19 mouse cellular contexts compared by ENCODE assay signal in genomic region chr7:28575597-28575996, GRCm38 (mm10). TPM values are rescaled to one million over a fixed set of nuclear protein-coding genes. Genes with fewer than 3 reads are reported as not detected.
DNase-seq lines count a peak whose midpoint lies in the region; ATAC-seq and TF ChIP-seq lines count a peak whose summit lies in the region.
"Had no signal": no experiment of that assay in that cellular context is flagged by ENCODE, and none has a peak within 500 bp of the region (broad histone marks: within the 10 kb centered on the region; RNA-seq: fewer than 3 reads in every experiment).

No protein-coding gene starts in this region.

- no peaks in the 10 kb centered on the region for H3K9me3 ChIP-seq in heart, embryonic 10.5 days
- no peaks in the 10 kb centered on the region for H3K9me3 ChIP-seq in heart, embryonic 12.5 days (replicated peaks)
- H3K9me3 ChIP-seq in lung, postnatal 0 days (ENCODE audit: low read length) = no peaks in the 10 kb centered on the region
- no peaks in the 10 kb centered on the region for H3K9me3 ChIP-seq in liver, embryonic 15.5 days (replicated peaks)
- no peaks in the 10 kb centered on the region for H3K9me3 ChIP-seq in stomach, postnatal 0 days (ENCODE audit: control insufficient read depth, low read length)
- H3K9me3 ChIP-seq: limb, embryonic 13.5 days; megakaryocyte, embryonic 14.5 days; neural tube, embryonic 13.5 days had no signal

- H3K36me3 ChIP-seq in heart, embryonic 10.5 days = no peaks in the 10 kb centered on the region; the same call in 1 of the 2 replicates
- no peaks in the 10 kb centered on the region for H3K36me3 ChIP-seq in heart, embryonic 12.5 days
- no peaks in the 10 kb centered on the region for H3K36me3 ChIP-seq in lung, postnatal 0 days (ENCODE audit: insufficient read depth, low read length)
- H3K36me3 ChIP-seq in liver, embryonic 15.5 days (replicated peaks) = peaks cover 9% of the 10 kb centered on the region; the same call in 1 of the 2 replicates
- no peaks in the 10 kb centered on the region for H3K36me3 ChIP-seq in stomach, postnatal 0 days (ENCODE audit: control insufficient read depth, insufficient read depth, low read length)
- H3K36me3 ChIP-seq: neural tube, embryonic 13.5 days had no signal

- H3K9ac ChIP-seq in heart, embryonic 12.5 days = no peak overlapping the region
- H3K9ac ChIP-seq in lung, postnatal 0 days (replicated peaks; ENCODE audit: low read depth) = no peak overlapping the region
- H3K9ac ChIP-seq in liver, embryonic 15.5 days = no peak overlapping the region
- H3K9ac ChIP-seq in stomach, postnatal 0 days (ENCODE audit: low read length) = no peak overlapping the region
- H3K9ac ChIP-seq: neural tube, embryonic 13.5 days had no signal

- TF ChIP-seq EP300 in lung, postnatal 0 days (IDR thresholded peaks at IDR 0.05) = no peak
- no peak for TF ChIP-seq EP300 in stomach, postnatal 0 days (optimal IDR thresholded peaks at IDR 0.05)

- H3K27me3 ChIP-seq in heart, embryonic 10.5 days (ENCODE audit: insufficient read depth, poor library complexity, severe bottlenecking) = no peaks in the 10 kb centered on the region
- no peaks in the 10 kb centered on the region for H3K27me3 ChIP-seq in heart, embryonic 12.5 days (replicated peaks)
- H3K27me3 ChIP-seq in lung, postnatal 0 days (replicated peaks; ENCODE audit: insufficient read depth, low read length) = no peaks in the 10 kb centered on the region
- H3K27me3 ChIP-seq in liver, embryonic 15.5 days = no peaks in the 10 kb centered on the region
- H3K27me3 ChIP-seq in stomach, postnatal 0 days (ENCODE audit: control insufficient read depth, insufficient read depth, low read length) = no peaks in the 10 kb centered on the region
- H3K27me3 ChIP-seq: limb, embryonic 13.5 days; megakaryocyte, embryonic 14.5 days; neural tube, embryonic 13.5 days had no signal

- WGBS in heart, embryonic 10.5 days = 86% methylated on average over 11 of the region's 11 CpGs
- 85% methylated on average over 11 of the region's 11 CpGs for WGBS in heart, embryonic 12.5 days
- 78% methylated on average over 11 of the region's 11 CpGs for WGBS in lung, postnatal 0 days
- WGBS in liver, embryonic 15.5 days (ENCODE audit: insufficient replicate concordance) = 43% methylated on average over 11 of the region's 11 CpGs
- WGBS in stomach, postnatal 0 days = 67% methylated on average over 11 of the region's 11 CpGs

- H3K4me2 ChIP-seq in heart, embryonic 12.5 days = no peak overlapping the region
- no peak overlapping the region for H3K4me2 ChIP-seq in lung, postnatal 0 days (replicated peaks; ENCODE audit: low read depth, low read length)
- H3K4me2 ChIP-seq in liver, embryonic 15.5 days = peak overlapping the region; percentile 43
- H3K4me2 ChIP-seq in stomach, postnatal 0 days (replicated peaks; ENCODE audit: low read depth) = peak overlapping the region; percentile 23; the same call in 1 of the 2 replicates
- H3K4me2 ChIP-seq: limb, embryonic 13.5 days; neural tube, embryonic 13.5 days had no signal

- DNase-seq in heart, embryonic 10.5 days (ENCODE audit: low spot score) = no peak
- no peak for DNase-seq in lung, postnatal 0 days (ENCODE audit: low spot score)
- DNase-seq in lung, postnatal 36 days = no peak
- no peak for DNase-seq in stomach, postnatal 0 days (ENCODE audit: low spot score)
- DNase-seq in spleen, postnatal 14 days (ENCODE audit: low spot score in 2 of 2) = no peak
- DNase-seq: adrenal gland, postnatal 14 days; cerebellum, adult 9-11 months; gastrocnemius, postnatal 14 days had no signal

- no peak for TF ChIP-seq CTCF in lung, postnatal 0 days (IDR thresholded peaks at IDR 0.05)
- TF ChIP-seq CTCF in stomach, postnatal 0 days (IDR thresholded peaks at IDR 0.05; ENCODE audit: low read depth) = peak; percentile 23; the same call in 1 of the 2 replicates

- H3K4me3 ChIP-seq in heart, embryonic 10.5 days = no peak overlapping the region
- no peak overlapping the region for H3K4me3 ChIP-seq in heart, embryonic 12.5 days
- H3K4me3 ChIP-seq in lung, postnatal 0 days (ENCODE audit: low read depth, low read length) = no peak overlapping the region
- H3K4me3 ChIP-seq in liver, embryonic 15.5 days (replicated peaks) = no peak overlapping the region
- H3K4me3 ChIP-seq in stomach, postnatal 0 days (ENCODE audit: low read depth, low read length) = no peak overlapping the region
- H3K4me3 ChIP-seq: limb, embryonic 13.5 days; megakaryocyte, embryonic 14.5 days; neural tube, embryonic 13.5 days had no signal

- no peak for ATAC-seq in heart, embryonic 12.5 days (ENCODE audit: insufficient number of reproducible peaks, low FRiP score)
- ATAC-seq in lung, postnatal 0 days = no peak
- peak; percentile 26; the same call in 1 of the 2 replicates for ATAC-seq in liver, embryonic 15.5 days (ENCODE audit: insufficient read depth)
- no peak for ATAC-seq in stomach, postnatal 0 days (ENCODE audit: low FRiP score, low TSS enrichment)
- ATAC-seq in erythroblast, adult 5-6 weeks (replicated peaks; ENCODE audit: low FRiP score, poor library complexity, severe bottlenecking) = no peak
- ATAC-seq: hindbrain, embryonic 16.5 days had no signal

- 0 out of 2 replicates have a peak overlapping the region, but pooled peaks have one; percentile 7 for H3K27ac ChIP-seq in heart, embryonic 10.5 days
- no peak overlapping the region for H3K27ac ChIP-seq in heart, embryonic 12.5 days (ENCODE audit: poor library complexity, severe bottlenecking)
- H3K27ac ChIP-seq in lung, postnatal 0 days (ENCODE audit: low read length) = 0 out of 2 replicates have a peak overlapping the region, but pooled peaks have one; percentile 93
- peak overlapping the region; percentile 78 for H3K27ac ChIP-seq in liver, embryonic 15.5 days (replicated peaks)
- H3K27ac ChIP-seq in stomach, postnatal 0 days (replicated peaks) = peak overlapping the region; percentile 94
- H3K27ac ChIP-seq: neural tube, embryonic 13.5 days had no signal

- H3K4me1 ChIP-seq in heart, embryonic 10.5 days = peaks cover 99% of the 10 kb centered on the region
- H3K4me1 ChIP-seq in heart, embryonic 12.5 days (replicated peaks) = peaks cover 97% of the 10 kb centered on the region
- peaks cover 62% of the 10 kb centered on the region for H3K4me1 ChIP-seq in lung, postnatal 0 days (ENCODE audit: insufficient read depth, low read depth, low read length)
- H3K4me1 ChIP-seq in liver, embryonic 15.5 days (replicated peaks) = peaks cover 100% of the 10 kb centered on the region
- H3K4me1 ChIP-seq in stomach, postnatal 0 days (replicated peaks; ENCODE audit: control insufficient read depth, insufficient read depth) = peaks cover 24% of the 10 kb centered on the region

RNA-seq across cellular contexts. Expression of gene Samd4b, which starts 22.3 kb away (rescaled TPM):
- polyA plus RNA-seq in heart, embryonic 10.5 days (2016; fragmentation: Nextera tagmentation; extraction: Ambion mirVana) = 24.5 and 29.7 TPM in 2 replicates
- polyA plus RNA-seq in heart, embryonic 12.5 days (2016; fragmentation: Nextera tagmentation; extraction: Ambion mirVana) = 29.0 and 29.5 TPM in 2 replicates
- 12.9 and 13.4 TPM in 2 replicates for polyA plus RNA-seq in lung, postnatal 0 days (2015; fragmentation: Nextera tagmentation; extraction: Ambion mirVana)
- polyA plus RNA-seq in liver, embryonic 15.5 days (2015; fragmentation: Nextera tagmentation; extraction: Ambion mirVana) = 5.6 and 6.6 TPM in 2 replicates
- 9.8 and 12.0 TPM in 2 replicates for polyA plus RNA-seq in stomach, postnatal 0 days (2015; fragmentation: Nextera tagmentation; extraction: Ambion mirVana)
- 7.3 and 11.9 TPM in 2 replicates for total RNA-seq in erythroblast, adult 5-6 weeks (2015; ENCODE audit: low replicate concordance)
- total RNA-seq in erythroblast, adult 5-6 weeks (2017; ENCODE audit: low replicate concordance) = 3.1 and 4.8 TPM in 2 replicates

RNA-seq across cellular contexts. Expression of gene Pak4, which starts 22.4 kb away (rescaled TPM):
- polyA plus RNA-seq in heart, embryonic 10.5 days (2016; fragmentation: Nextera tagmentation; extraction: Ambion mirVana) = 47.2 and 53.0 TPM in 2 replicates
- polyA plus RNA-seq in heart, embryonic 12.5 days (2016; fragmentation: Nextera tagmentation; extraction: Ambion mirVana) = 32.7 TPM in 2 replicates
- 36.3 and 38.2 TPM in 2 replicates for polyA plus RNA-seq in lung, postnatal 0 days (2015; fragmentation: Nextera tagmentation; extraction: Ambion mirVana)
- polyA plus RNA-seq in liver, embryonic 15.5 days (2015; fragmentation: Nextera tagmentation; extraction: Ambion mirVana) = 17.9 and 19.2 TPM in 2 replicates
- polyA plus RNA-seq in stomach, postnatal 0 days (2015; fragmentation: Nextera tagmentation; extraction: Ambion mirVana) = 33.9 and 34.1 TPM in 2 replicates
- total RNA-seq in erythroblast, adult 5-6 weeks (2015; ENCODE audit: low replicate concordance) = 3.1 and 3.5 TPM in 2 replicates
- 2.0 and 6.4 TPM in 2 replicates for total RNA-seq in erythroblast, adult 5-6 weeks (2017; ENCODE audit: low replicate concordance)

RNA-seq across cellular contexts. Expression of gene Nccrp1, which starts 28.5 kb away (rescaled TPM):
- not detected in 2 replicates for polyA plus RNA-seq in heart, embryonic 10.5 days (2016; fragmentation: Nextera tagmentation; extraction: Ambion mirVana)
- polyA plus RNA-seq in heart, embryonic 12.5 days (2016; fragmentation: Nextera tagmentation; extraction: Ambion mirVana) = not detected in 2 replicates
- not detected in 2 replicates for polyA plus RNA-seq in lung, postnatal 0 days (2015; fragmentation: Nextera tagmentation; extraction: Ambion mirVana)
- not detected in 2 replicates for polyA plus RNA-seq in liver, embryonic 15.5 days (2015; fragmentation: Nextera tagmentation; extraction: Ambion mirVana)
- polyA plus RNA-seq in stomach, postnatal 0 days (2015; fragmentation: Nextera tagmentation; extraction: Ambion mirVana) = 20.1 and 27.2 TPM in 2 replicates
- total RNA-seq in erythroblast, adult 5-6 weeks (2015; ENCODE audit: low replicate concordance) = 0.84 TPM in 1 of 2 replicates, not detected in the other
- total RNA-seq in erythroblast, adult 5-6 weeks (2017; ENCODE audit: low replicate concordance) = not detected in 2 replicates
- total RNA-seq: adrenal gland, postnatal 14 days; gastrocnemius, postnatal 14 days; heart, postnatal 25 days had no signal
- polyA plus RNA-seq: hindbrain, embryonic 16.5 days; limb, embryonic 13.5 days; neural tube, embryonic 13.5 days had no signal

RNA-seq across cellular contexts. Expression of gene Sycn, which starts 34.9 kb away (rescaled TPM):
- not detected in 2 replicates for polyA plus RNA-seq in heart, embryonic 10.5 days (2016; fragmentation: Nextera tagmentation; extraction: Ambion mirVana)
- polyA plus RNA-seq in heart, embryonic 12.5 days (2016; fragmentation: Nextera tagmentation; extraction: Ambion mirVana) = not detected in 2 replicates
- not detected in 2 replicates for polyA plus RNA-seq in lung, postnatal 0 days (2015; fragmentation: Nextera tagmentation; extraction: Ambion mirVana)
- 0.68 TPM in 1 of 2 replicates, not detected in the other for polyA plus RNA-seq in liver, embryonic 15.5 days (2015; fragmentation: Nextera tagmentation; extraction: Ambion mirVana)
- 87.1 and 87.6 TPM in 2 replicates for polyA plus RNA-seq in stomach, postnatal 0 days (2015; fragmentation: Nextera tagmentation; extraction: Ambion mirVana)
- not detected in 2 replicates for total RNA-seq in erythroblast, adult 5-6 weeks (2015; ENCODE audit: low replicate concordance)
- total RNA-seq in erythroblast, adult 5-6 weeks (2017; ENCODE audit: low replicate concordance) = not detected in 2 replicates
- total RNA-seq: adrenal gland, postnatal 14 days; gastrocnemius, postnatal 14 days; heart, postnatal 25 days; left cerebral cortex, adult 8-10 months had no signal
- polyA plus RNA-seq: erythroblast, embryonic 14.5 days; hindbrain, embryonic 16.5 days; limb, embryonic 13.5 days; neural tube, embryonic 13.5 days; urinary bladder, adult 2 months had no signal

RNA-seq across cellular contexts. Expression of gene Ifnl3, which starts 53.0 kb away (rescaled TPM):
- not detected in 2 replicates for polyA plus RNA-seq in heart, embryonic 10.5 days (2016; fragmentation: Nextera tagmentation; extraction: Ambion mirVana)
- not detected in 2 replicates for polyA plus RNA-seq in heart, embryonic 12.5 days (2016; fragmentation: Nextera tagmentation; extraction: Ambion mirVana)
- polyA plus RNA-seq in lung, postnatal 0 days (2015; fragmentation: Nextera tagmentation; extraction: Ambion mirVana) = not detected in 2 replicates
- polyA plus RNA-seq in liver, embryonic 15.5 days (2015; fragmentation: Nextera tagmentation; extraction: Ambion mirVana) = not detected in 2 replicates
- not detected in 2 replicates for polyA plus RNA-seq in stomach, postnatal 0 days (2015; fragmentation: Nextera tagmentation; extraction: Ambion mirVana)
- not detected in 2 replicates for total RNA-seq in erythroblast, adult 5-6 weeks (2015; ENCODE audit: low replicate concordance)
- total RNA-seq in erythroblast, adult 5-6 weeks (2017; ENCODE audit: low replicate concordance) = not detected in 2 replicates
- total RNA-seq: adrenal gland, postnatal 14 days; gastrocnemius, postnatal 14 days; heart, postnatal 25 days; left cerebral cortex, adult 8-10 months had no signal
- polyA plus RNA-seq: erythroblast, embryonic 14.5 days; hindbrain, embryonic 16.5 days; limb, embryonic 13.5 days; neural tube, embryonic 13.5 days; urinary bladder, adult 2 months had no signal

Comparison
In these comparisons a context has a peak if more than half of its experiments do, and no peak if none do; other contexts are left out.
1. H3K4me2 ChIP-seq: peak in liver, embryonic 15.5 days (single experiment) and stomach, postnatal 0 days (single experiment); none in heart, embryonic 12.5 days (single experiment) and lung, postnatal 0 days (single experiment).
2. RNA of gene Nccrp1, which starts 28.5 kb away (polyA plus RNA-seq): 20.1 to 27.2 TPM in stomach, postnatal 0 days; not detected in heart, embryonic 10.5 days, not detected in lung, postnatal 0 days, not detected in liver, embryonic 15.5 days and not detected in heart, embryonic 12.5 days; every median in the first group is over 10 times any median in the second.